Mouse (Mus musculus): ENCODE data around the gene 4930512M02Rik.
"Not testable (repeated sequence)": the region's sequence is repeated elsewhere in the genome, so short reads cannot be mapped to it uniquely, and the experiment has no call there.

Gene 4930512M02Rik

DNA sequence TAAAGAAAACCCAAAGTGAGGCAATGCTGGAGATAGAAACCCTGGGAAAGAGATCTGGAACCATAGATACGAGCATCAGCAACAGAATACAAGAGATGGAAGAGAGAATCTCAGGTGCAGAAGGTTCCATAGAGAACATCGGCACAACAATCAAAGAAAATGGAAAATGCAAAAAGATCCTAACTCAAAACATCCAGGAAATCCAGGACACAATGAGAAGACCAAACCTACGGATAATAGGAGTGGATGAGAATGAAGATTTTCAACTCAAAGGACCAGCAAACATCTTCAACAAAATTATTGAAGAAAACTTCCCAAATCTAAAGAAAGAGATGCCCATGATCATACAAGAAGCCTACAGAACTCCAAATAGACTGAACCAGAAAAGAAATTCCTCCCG, at the start of gene 4930512M02Rik:
4930512M02Rik (minus strand) TSS at position 101 of the 400 bp plus-strand sequence.
- DNase-seq (ENCODE audit: low spot score in 2 of 2): not testable (repeated sequence)

DNA sequence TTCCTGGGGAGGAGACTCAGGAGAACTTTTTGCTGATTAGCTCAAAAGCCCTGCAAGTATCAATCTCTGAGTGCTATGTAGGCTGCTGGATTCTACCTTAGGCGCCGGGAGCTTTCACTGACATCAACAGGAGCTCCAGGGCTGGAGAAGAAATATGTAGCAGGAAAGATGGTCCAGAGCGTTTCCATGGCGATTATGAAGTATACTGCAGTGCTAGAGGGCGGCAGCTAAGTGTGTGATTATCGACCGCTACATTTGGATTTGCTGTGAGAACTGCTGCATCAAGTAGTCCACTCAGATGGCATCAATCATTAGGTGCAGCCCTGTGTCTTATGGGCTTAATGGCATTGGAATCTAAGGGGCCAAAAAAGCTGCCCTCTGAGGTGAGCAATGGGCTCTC, 49.5 kb upstream of the 4930512M02Rik start:
- DNase-seq (ENCODE audit: low spot score in 2 of 2): no peak

DNA sequence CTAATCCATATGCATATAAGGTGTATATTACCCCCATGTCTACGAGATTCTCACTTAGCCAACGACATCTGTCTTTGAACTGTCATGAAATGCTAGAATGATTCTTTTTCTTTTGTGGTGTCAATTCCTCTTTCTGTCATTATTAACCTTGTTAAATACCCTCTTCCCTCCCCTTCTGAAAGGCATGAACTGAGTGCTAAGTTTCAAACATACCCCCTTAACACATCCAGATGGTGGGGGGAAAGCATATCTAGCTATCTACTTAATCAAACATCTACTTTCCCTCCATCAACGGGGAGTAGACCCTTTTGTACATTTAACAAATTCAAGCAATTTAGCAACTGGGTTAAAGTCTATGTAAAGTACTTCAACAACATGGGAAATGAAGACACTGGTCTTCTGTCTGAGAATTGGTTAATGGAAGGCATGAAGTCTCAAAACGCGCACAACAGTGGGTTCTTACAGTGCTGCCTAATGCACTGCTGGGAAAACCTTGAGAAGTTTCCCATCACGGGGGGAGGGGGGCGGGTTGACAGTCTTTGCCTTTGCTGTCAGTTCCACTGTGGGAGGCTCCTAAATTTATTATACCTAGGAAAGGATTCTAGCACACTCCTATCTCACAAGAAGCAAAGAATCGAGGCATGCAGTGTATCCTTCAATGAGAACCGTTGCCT, 48.6 kb upstream of the 4930512M02Rik start:
- no peak for DNase-seq (ENCODE audit: low spot score in 2 of 2)

DNA sequence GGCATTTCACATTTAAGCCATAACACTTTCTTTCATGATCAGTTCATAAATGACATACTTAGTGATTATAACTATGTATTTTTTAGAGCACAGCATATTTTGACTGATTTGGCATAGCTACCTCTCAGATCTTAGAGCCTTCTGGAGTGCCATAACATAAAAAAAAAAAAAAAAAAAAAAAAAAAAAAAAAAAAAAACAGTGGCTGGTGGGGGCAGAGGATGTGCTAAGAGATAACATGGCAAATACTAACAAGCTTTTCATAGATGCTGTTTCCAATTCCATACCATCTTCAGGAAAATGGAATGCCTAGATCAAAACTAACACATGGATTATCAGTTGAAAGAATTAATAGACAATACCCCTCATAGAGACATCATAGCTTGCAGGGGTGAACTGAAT, 47.4 kb upstream of the 4930512M02Rik start:
- no peak for DNase-seq (ENCODE audit: low spot score in 2 of 2)

DNA sequence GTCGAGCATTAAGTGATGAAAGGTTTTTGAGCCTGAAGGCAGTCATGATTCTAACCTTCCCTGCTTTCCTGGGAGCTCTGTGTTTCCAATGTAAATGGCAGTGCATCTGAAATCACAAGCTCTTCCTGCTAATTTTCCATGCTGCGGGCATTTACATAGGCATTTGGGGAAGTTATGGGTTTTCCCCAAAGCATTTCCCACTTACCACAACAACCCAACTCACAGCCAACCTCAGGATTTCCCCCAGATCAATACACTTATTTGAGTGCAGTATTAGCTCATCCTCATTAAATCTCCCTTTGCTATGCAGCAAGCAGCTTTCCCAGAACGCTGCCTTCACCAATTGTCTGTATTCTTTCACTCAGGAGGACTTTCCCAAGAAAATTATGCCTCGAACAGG, 45.3 kb upstream of the 4930512M02Rik start:
- DNase-seq (ENCODE audit: low spot score in 2 of 2): no peak

DNA sequence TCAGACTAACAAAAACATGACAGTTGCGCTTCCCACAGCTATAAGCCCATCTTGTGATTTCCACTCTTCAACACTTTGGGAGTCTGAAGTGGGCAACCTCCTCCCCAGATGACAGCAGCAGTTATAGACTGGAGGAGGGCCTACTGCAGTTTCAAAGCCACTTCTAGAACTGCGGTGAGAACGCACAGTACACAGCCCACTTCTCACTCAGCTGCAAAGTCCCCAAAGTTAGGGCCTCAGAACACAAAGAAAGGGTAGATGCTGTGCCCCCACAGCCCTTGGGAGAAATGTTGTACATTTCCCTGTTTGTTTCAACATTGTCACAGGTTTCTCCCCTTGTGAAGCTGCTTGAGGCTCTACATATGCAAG, 40.3 kb upstream of the 4930512M02Rik start:
- no peak for DNase-seq (ENCODE audit: low spot score in 2 of 2)

DNA sequence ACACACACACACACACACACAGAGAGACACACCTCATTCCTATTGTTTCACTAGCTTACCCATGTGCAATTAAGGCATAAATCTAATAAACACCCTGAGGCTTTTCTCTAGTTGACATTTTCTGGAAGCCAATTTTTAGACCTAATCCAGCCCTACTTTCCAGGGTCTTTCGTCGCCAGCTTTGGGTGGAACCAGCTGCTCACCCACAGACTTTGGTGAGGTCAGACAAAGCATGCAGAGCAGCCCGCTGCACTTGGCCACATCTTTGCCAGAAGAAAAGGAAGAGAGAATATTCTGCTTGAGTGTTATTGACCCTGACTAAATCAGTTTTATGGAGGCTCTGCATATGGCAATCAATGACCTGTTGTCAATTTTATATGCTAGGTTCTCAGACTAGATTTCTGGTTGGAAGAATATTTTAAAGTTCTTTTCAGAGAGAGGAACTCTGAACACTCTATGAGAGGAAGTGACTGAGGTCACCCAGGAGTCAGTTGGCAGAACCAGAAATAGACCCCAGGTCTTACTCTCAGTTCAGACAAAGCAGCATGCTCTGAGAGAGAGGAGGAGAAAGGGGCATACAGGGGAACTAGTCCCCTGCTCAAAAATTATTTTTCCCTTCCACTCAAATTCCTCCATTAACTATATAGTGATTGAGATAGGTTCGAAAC, 39.8 kb upstream of the 4930512M02Rik start:
- DNase-seq (ENCODE audit: low spot score in 2 of 2): no peak

DNA sequence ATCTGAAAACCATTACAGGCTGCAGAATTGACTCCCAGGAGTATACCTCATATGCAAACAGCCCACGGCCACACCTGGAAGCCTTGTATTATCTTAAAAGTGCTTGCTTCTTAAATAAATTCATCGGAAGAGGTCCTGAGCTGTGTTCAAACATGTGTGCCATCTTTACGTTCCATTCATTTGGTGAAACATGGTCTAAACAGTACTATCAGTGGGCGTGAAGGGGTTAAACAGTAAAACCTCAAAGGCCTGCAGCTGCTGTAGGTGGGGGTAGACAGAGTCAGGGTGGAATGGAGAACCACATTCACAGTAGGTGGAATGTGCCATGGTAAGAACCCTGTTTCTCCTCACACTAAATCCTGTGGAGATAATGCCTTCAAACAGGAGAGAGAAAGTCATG, 33.0 kb upstream of the 4930512M02Rik start:
- no peak for DNase-seq (ENCODE audit: low spot score in 2 of 2)

DNA sequence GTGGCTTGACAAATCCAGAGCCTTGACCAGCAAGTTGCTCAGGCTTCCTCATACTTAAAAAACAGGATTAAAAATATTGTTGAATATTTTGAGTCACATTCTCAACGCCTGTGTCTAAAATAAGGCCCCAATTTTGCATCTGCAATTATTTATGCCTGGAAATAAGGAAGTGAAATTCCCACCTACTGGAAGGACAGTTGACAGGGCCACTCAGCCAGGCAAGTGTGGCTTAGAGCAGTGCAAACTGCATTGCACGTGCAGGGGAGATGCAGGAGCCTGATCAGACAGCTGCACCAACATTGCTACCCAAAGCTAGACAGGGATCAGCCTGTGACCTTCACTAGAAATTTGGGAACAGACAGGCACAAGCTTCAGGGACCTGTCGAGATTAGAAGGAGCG, 31.2 kb upstream of the 4930512M02Rik start:
- DNase-seq (ENCODE audit: low spot score in 2 of 2): no peak

DNA sequence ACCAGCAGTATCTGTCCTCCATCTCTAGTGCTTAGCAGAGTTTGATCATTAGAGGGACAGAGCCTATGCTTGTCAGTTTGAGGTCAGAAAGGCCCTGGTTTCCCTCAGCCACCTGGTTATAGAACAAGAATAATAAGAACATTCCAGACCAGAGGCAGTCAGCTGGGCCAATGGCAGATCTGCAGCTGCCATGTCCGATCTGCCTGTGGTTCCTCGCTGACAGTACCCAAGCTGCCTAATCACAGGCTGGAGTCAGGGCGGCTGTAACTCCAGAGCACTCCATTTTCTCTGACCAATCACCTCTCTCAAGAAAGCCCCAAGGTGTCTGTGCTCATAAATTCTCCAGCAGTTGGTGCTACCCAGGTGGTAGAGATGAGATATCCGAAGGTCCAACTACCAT, 30.0 kb upstream of the 4930512M02Rik start:
- no peak for DNase-seq (ENCODE audit: low spot score in 2 of 2)

DNA sequence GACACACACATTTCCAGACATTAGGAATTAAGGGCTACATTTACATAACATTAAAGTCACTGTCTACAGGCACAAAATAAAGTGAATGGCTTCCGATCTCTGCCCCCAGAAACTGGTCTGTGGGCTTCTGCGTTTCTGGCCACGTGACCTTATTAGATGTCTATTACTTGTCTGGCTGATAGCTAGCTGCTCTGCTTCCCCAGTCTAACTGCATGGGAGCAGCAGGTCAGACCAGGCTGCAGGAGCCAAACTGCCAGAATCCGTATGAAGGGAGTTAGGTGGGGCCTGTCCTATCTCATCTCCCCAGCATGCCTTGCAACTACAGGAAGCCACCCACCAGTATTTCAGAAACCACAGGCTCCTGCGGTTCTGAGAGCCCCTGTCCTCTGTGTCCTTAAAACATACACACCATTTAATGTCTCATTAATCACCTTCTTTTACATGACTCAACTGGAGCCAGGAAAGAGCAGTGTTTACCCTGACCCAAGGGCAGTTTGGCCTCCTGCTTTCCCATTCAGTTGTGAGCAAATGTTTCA, 29.4 kb upstream of the 4930512M02Rik start:
- DNase-seq (ENCODE audit: low spot score in 2 of 2): no peak

DNA sequence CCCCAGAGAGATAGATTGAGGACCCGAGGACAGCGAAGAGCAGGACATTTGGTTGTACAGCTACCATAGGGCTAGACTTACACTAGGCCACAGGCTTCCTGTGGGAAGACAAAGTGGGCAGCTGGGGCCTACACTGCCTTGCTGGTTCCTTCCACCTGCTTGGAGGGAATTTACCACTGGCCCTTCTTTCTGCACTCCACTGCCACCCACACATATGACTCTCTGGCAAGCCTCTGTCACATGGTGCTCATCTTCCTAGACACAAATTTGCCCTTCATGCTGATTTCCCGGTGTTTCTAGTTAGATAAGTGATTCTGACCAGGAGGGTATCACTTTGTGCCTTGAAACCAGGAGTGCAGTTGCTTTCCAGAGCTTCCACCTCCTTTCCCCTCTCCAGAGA, 28.8 kb upstream of the 4930512M02Rik start:
- no peak for DNase-seq (ENCODE audit: low spot score in 2 of 2)

DNA sequence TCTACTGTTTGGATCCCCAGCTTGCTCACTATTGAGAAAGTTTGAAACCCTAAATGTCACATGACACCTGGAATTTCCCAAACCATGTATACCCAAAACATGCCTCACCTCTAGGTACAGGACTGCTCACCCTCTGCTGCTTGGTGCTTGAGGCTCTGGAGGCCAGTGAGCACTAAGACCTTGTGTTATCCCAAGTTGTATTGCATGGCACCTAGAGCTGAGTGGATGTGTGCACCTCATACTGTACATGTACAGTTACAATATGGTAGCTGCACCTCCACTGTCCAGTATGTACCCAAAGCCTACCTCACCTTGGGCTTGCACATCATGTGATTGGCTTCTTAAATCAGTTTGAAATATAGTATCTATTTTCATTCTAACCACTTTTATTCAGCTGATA, 16.7 kb upstream of the 4930512M02Rik start:
- DNase-seq (ENCODE audit: low spot score in 2 of 2): no peak

DNA sequence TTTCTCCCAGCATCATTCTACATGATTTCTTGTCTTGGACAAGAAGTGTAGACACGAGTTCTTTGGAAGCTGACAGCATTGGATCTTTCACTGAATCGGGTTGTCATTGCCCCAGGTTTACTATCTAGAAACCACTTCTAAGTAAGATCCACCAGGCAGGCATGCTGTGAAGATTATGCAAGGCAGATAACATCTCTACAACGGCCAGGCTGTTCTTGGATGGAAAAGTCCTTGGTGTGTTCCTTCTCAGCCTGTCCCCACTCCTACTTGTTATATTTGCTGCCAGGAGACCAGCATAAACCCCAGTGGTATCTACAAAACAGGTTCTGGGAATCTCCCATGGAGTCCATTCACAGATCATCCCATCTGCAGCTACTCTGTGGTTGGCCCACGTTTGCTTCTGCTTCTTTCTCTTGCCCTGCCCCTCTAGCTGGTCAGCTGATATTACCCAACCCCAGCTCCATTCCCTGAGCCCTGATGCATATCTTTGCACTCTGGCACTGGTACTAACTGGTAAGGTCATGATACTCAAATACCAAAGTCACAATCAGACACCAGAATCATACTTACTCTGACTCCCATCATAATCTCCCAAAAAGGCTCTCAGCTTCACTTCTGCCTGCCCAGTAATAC, 3.4 kb downstream of the 4930512M02Rik start:
- DNase-seq (ENCODE audit: low spot score in 2 of 2): no peak

DNA sequence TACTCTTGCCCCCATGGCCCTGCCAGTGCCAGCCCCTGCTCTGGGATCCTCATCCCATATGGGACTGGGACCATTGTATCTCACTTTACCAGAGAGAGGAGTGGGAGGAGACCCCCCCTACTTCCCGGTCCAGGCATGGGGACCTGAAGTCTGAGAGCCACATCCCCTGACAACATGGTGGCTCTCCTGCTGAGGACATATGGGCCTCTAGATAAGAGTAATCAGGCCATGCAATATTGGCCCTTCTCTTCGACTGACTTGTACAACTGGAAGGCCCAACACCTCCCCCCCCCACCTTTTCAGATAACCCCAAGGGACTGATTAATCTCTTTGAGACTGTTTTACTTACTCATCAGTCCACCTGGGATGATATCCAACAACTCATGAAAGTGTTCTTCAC, 18.4 kb downstream of the 4930512M02Rik start:
- DNase-seq (ENCODE audit: low spot score in 2 of 2): no peak

DNA sequence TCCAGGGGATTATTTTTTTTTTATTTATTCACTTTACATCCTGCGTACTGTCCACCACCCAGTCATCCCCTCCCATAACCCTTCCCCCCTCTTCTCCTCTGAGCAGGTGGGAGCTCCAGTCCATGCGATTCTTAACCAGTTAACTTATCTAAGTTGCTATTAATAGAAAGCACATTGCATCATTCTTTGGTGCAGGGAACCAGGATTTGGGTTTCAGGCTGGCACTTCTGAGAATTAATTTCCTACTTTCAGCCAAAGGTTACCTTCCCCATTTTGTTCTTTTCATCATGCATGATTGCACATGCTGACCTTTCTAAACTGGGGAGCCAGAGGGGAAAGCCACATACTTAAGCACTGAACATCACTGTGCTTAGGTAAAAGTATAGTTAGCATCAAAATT, 40.3 kb downstream of the 4930512M02Rik start:
- DNase-seq (ENCODE audit: low spot score in 2 of 2): no peak

DNA sequence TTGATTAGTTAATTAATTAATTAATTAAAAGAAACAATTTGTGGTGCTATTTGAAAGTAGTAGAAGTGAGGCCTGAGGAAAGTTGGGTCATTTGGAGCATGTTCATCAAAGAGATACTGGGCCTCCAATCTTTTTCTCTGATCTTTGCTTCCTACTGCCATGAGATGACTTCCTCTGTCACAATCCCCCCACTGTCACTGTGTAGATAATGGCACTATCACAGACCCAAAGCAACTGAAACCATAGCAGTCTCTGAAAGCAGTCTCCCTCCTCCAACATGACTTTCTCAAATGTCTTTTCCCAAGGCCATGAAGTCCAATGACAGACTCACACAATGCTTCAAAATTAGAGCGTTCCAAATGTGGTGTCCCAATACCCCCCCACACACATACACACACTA, 41.2 kb downstream of the 4930512M02Rik start:
- no peak for DNase-seq (ENCODE audit: low spot score in 2 of 2)

DNA sequence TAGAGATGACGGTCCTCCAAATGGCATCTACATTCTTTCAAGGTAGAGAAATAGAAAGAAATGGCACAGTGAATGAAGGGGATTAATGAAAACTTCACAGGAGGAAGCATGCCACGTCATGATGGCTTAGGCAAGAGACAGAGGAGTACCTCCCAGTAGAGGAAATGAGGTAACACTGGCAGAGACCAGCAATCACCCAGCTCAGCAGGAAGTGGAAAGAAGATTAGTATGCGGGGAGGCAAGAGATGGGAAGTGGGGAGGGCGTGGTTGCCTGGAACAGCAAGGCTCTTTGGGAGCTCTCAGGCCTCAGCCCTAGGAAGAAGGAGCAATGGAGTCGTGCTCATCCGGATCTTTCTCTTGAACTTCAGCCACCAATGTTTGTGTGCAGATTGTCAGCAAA, 53.9 kb downstream of the 4930512M02Rik start:
- no peak for DNase-seq (ENCODE audit: low spot score in 2 of 2)

DNA sequence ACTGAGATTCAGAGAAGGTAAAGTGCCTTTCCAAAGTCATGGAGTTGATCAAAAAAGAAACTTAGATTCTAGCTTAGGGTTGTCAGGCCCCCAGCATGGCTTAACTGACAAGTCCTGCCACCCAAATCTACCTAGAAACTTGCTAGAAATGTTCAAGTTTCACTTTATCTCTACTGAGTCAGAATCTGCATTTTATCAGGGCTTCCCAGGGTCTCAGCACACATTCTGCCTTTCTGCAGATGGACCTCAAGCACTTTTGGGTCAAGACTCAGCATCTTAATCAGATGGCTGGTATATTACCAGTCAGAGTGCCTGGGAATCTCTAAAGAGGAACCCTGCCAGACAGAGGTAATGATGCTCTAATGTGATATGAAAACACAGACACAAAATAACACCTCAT, 56.9 kb downstream of the 4930512M02Rik start:
- DNase-seq (ENCODE audit: low spot score in 2 of 2): no peak

DNA sequence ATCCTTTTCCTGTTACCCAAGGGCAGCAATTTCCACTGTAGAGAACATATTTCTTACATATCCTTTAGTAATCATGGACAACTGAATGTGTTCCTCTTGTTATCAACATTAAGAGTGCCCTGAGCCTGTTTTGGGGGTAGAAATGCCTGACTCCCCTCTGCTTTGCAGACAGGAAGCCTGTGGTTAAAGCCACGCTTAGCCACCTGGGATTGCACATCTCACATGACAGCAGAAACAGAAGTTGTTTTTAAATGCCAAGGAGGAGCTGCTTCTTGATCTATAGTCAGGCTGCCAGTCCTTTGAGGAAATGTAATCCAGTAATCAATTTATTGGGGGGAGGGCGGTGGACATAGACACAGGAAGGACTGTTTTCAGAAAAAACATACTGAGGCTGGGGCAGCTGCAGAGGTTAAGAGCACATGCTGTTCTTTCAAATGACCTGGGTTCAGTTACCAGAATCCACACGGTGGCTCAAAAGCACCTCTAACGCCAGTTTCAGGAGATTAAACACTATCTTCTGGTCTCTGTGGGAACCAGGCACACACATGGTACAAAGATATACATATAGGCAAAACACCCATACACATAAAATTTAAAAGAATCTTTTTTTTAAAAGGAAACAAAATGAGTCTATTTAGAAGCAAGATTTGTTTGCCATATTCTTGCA, 58.0 kb downstream of the 4930512M02Rik start:
- no peak for DNase-seq (ENCODE audit: low spot score in 2 of 2)

DNA sequence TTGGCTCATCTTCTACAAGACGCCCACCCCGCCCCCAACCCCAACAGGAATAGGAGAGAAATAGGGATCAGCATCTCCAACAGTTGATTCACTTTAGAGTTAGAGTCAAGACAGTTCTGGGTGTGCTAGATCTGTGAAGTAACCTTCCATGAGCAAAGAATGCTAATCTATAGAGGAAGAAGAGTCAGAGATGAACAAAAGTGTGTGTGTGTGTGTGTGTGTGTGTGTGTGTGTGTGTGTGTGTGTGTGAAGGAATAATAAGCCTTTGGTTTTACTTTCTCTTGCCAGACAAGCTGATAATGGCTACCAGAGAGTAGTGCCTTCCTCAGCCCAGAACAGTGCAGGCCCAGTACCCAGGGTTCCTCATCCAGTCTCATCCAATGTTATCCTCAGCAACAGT, 59.6 kb downstream of the 4930512M02Rik start:
- no peak for DNase-seq (ENCODE audit: low spot score in 2 of 2)

DNA sequence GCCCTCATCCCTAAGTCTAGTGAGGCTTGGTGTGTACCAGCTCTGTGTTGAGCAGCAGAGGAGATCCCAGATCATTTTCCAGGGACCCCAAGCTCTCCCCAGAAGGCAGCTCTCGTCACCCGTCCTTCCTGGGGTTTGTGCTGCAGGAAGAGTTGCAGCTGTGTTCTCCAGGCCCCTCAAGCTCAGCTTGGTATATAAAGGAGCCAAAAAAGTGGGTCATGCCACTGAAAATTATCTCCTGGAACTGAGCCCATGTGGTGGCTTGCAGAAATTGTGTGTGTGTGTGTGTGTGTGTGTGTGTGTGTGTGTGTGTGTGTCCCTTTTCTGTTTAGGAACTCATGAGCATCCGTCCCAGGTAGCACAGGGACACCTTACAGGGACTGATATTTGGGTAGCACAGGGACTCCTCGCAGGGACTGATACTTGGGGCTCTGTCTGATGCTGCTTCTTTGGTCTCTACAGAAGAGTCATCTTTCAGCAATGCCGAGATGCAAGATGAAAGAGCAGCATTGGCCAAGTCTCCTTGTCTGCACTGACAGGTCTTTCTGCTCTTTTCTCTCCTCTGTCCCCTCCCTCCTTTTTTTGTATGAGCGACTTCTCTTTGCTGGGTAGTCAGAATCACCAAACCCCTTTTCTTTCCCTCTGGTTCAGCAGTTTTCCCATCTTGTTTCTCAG, 62.4 kb downstream of the 4930512M02Rik start:
- no peak for DNase-seq (ENCODE audit: low spot score in 2 of 2)
